Mouse (Mus musculus) MEL (cell line): ENCODE data around the gene Rplp2.

ENCODE experiments used
- CTCF ChIP-seq, 3 experiments: IDR thresholded peaks in 2 of 3; conservative IDR thresholded peaks in 1 of 3; 2 replicates each; pipeline ENCODE4 v1.5.1; 2011 to 2012; ENCODE audit warnings: low read length in 3 of 3, low read depth in 2 of 3, mild to moderate bottlenecking in 2 of 3, improper control_type of control experiment in 1 of 3, inconsistent platforms in 1 of 3, mixed read lengths in 1 of 3, moderate library complexity in 1 of 3; ENCODE audit not compliant: control insufficient read depth in 1 of 3, insufficient read depth in 1 of 3, poor library complexity in 1 of 3, severe bottlenecking in 1 of 3
- GABPA ChIP-seq: IDR thresholded peaks from 2 replicates; pipeline ENCODE4 v1.6.1; 2012; ENCODE audit warnings: low read depth, mild to moderate bottlenecking, inconsistent platforms, low read length, improper control_type of control experiment, moderate library complexity
- POLR2A ChIP-seq, 2 experiments: IDR thresholded peaks; 2 replicates each; pipeline ENCODE4 v1.6.1; 2011 to 2012; ENCODE audit warnings: low read length in 2 of 2, mild to moderate bottlenecking in 2 of 2, control low read depth in 1 of 2, improper control_type of control experiment in 1 of 2, low read depth in 1 of 2, moderate library complexity in 1 of 2; ENCODE audit not compliant: control insufficient read depth in 1 of 2, insufficient read depth in 1 of 2, poor library complexity in 1 of 2

- TF ChIP-seq CTCF (IDR thresholded peaks at IDR 0.05 in 2 of 3, conservative IDR thresholded peaks at IDR 0.05 in 1 of 3; ENCODE audit: control insufficient read depth in 1 of 3, insufficient read depth in 1 of 3, low read depth in 2 of 3, low read length in 3 of 3, poor library complexity in 1 of 3, severe bottlenecking in 1 of 3) (no peak), GABPA (no peak), POLR2A (IDR thresholded peaks at IDR 0.05; ENCODE audit: control insufficient read depth in 1 of 2, insufficient read depth in 1 of 2, low read depth in 1 of 2, low read length in 2 of 2, poor library complexity in 1 of 2) (no peak)
Observed at GRCm38 (mm10) chr7:141485186-141485585, 38.0 kb downstream of the Rplp2 start.
